Mouse (Mus musculus): ENCODE data around the gene Vsx1. TPM values are rescaled to one million over a fixed set of nuclear protein-coding genes. Genes with fewer than 3 reads are reported as not detected.

The Vsx1 gene
- total and polyA plus RNA-seq, 3 experiments = not detected

DNA sequence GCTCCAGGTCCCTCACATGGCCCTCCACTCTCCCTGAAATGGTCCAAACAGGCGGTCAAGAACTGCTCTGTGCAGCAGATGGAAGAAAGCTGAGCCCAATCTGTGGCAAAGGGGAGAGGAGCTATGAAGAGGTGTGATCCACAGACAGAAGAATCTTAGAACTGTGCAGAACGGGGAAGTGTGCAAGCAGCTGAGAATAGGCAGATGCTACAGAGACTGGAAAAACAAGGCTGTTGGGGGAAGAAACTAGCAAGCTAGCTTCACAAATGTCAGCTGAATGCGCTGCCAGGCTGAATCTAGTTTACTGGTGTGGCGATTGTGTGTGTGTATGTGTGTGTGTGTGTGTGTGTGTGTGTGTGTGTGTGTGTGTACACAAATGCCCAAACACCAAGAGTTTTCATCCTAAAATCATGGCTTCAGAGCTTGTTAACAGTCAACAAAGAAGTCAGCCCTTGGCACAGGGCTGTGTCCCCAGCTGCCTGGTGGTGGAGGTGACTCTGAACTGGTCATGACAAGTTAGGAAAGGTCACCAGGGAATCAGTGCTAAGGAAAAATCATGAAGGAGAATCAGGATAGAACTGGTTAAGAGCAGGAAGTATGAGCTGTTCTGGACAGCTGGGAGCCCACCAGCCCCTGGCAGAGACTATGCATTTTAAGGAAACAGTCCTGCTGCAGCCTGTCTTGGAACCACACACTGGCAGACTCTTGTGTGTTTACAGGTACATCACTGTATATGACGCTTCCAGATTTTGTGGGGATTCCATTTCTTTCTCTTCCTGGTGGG is 28.3 kb downstream of the Vsx1 start:
- no peak overlapping the region for H3K4me3 ChIP-seq (replicated peaks in 1 of 3; ENCODE audit: low read depth in 2 of 3, low read length in 2 of 3, poor library complexity in 1 of 3)
- DNase-seq (ENCODE audit: extremely low read depth) = no peak
- no peak overlapping the region for H3K9ac ChIP-seq (ENCODE audit: insufficient read depth, low read depth)
- H3K4me2 ChIP-seq (ENCODE audit: insufficient read depth, low read depth, poor library complexity, severe bottlenecking) = no peak overlapping the region
- dilution Hi-C loops (cut with MboI; ENCODE audit: extremely low pct_ligation_motif_present, extremely low pct_unique_long_range_greater_than_20kb, low sequenced_read_pairs) (no loop called here), in situ Hi-C loops (cut with MboI; ENCODE audit: low pct_ligation_motif_present, low pct_unique_long_range_greater_than_20kb, low sequenced_read_pairs) (no loop called here)
- TF ChIP-seq MEF2A (IDR thresholded peaks at IDR 0.05; ENCODE audit: borderline replicate concordance, low read depth, low read length) = no peak
- TF ChIP-seq ZMIZ1 (IDR thresholded peaks at IDR 0.05; ENCODE audit: low read depth, low read length) = no peak
- TF ChIP-seq USF2 (conservative IDR thresholded peaks at IDR 0.05; ENCODE audit: low read depth, low read length) = no peak
- peaks cover 0 to 51% of the 10 kb centered on the region in 2 experiments; a peak in 2 of 4 replicates for H3K4me1 ChIP-seq (ENCODE audit: control insufficient read depth in 1 of 2, insufficient read depth in 2 of 2)
- H3K27ac ChIP-seq (ENCODE audit: insufficient read depth, low read depth) = no peak overlapping the region
- H3K27me3 ChIP-seq (replicated peaks) = no peaks in the 10 kb centered on the region
- H3K79me2 ChIP-seq (replicated peaks; ENCODE audit: control insufficient read depth, extremely low read depth, insufficient read depth, poor library complexity, severe bottlenecking) = no peaks in the 10 kb centered on the region
- peaks cover 6% of the 10 kb centered on the region for H3K9me3 ChIP-seq (replicated peaks; ENCODE audit: low read length)
- H3K36me3 ChIP-seq (replicated peaks in 1 of 2; ENCODE audit: control insufficient read depth in 1 of 2, insufficient read depth in 1 of 2, low read length in 1 of 2) = no peaks in the 10 kb centered on the region

DNA sequence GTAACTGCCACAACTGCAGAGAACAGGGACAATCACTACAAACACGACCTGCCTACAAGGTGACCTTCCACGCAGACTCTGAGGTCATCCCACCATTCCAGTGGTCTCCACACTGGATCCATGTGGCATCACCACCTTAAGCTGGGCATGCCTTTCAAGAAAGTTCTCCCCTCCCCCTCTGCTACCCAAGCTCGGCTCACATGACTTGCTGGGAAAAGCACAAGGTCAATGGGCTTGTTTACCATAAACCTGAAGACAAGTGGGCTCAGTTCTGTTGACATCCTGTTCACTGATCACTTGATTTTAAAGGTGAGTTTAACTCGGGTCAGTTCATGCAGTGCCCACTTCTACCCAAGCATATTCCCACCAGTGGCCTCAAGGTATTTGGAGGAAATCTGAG is 29.1 kb downstream of the Vsx1 start:
- Histone ChIP-seq H3K27me3 (replicated peaks) (no peaks in the 10 kb centered on the region), H3K9ac (ENCODE audit: insufficient read depth, low read depth) (no peak overlapping the region), H3K79me2 (replicated peaks; ENCODE audit: control insufficient read depth, extremely low read depth, insufficient read depth, poor library complexity, severe bottlenecking) (no peaks in the 10 kb centered on the region), H3K4me2 (ENCODE audit: insufficient read depth, low read depth, poor library complexity, severe bottlenecking) (no peak overlapping the region), H3K36me3 (replicated peaks in 1 of 2; ENCODE audit: control insufficient read depth in 1 of 2, insufficient read depth in 1 of 2, low read length in 1 of 2) (no peaks in the 10 kb centered on the region), H3K4me3 (replicated peaks in 1 of 3; ENCODE audit: low read depth in 2 of 3, low read length in 2 of 3, poor library complexity in 1 of 3) (no peak overlapping the region), H3K9me3 (replicated peaks; ENCODE audit: low read length) (peaks cover 9% of the 10 kb centered on the region), H3K4me1 (ENCODE audit: control insufficient read depth in 1 of 2, insufficient read depth in 2 of 2) (peaks cover 0 to 43% of the 10 kb centered on the region in 2 experiments; a peak in 2 of 4 replicates), H3K27ac (ENCODE audit: insufficient read depth, low read depth) (no peak overlapping the region)
- no peak for TF ChIP-seq SMC3 (IDR thresholded peaks at IDR 0.05; ENCODE audit: low read depth, low read length)
- TF ChIP-seq RAD21 (IDR thresholded peaks at IDR 0.05; ENCODE audit: low read depth, low read length) = no peak
- in situ Hi-C loops (cut with MboI; ENCODE audit: low pct_ligation_motif_present, low pct_unique_long_range_greater_than_20kb, low sequenced_read_pairs) = no loop called here
- dilution Hi-C loops (cut with MboI; ENCODE audit: extremely low pct_ligation_motif_present, extremely low pct_unique_long_range_greater_than_20kb, low sequenced_read_pairs) = no loop called here
- no peak for DNase-seq (ENCODE audit: extremely low read depth)

DNA sequence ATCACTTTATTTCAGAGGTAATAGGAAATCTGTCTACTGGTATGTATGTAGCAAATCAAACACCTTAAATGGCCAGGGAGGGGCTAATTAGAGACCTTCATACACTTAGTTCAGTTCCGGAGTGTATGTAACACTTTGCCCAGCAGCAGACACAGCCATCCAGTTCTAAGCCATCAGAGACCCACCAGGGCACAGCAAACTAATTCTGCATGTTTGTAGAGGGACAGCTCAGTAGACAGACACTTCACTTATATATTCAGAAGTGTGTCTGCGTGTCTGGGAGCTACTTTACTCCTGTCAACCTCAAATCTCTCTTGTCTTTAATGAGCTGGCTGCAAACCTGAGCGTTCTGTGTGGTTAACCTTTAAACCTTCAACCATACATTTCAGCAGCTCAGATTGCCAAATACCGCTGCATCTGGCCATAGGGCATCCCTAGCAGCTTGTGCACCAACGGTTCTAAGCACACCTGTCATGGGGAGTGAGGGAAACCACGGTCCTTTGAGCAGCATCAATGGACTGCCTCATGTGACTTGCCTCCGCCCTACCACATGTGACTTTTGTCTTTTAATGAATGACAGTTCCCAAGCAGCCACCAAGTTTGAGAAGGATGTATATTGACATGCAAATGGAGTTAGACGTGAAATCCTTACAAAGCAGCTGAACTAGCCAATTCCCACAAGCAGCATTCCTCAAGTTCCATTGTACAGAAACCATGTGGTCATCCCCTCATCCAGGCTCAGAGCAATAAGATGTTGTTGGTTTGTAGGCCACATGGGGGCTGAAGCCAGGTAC is 32.0 kb downstream of the Vsx1 start:
- Histone ChIP-seq H3K36me3 (replicated peaks in 1 of 2; ENCODE audit: control insufficient read depth in 1 of 2, insufficient read depth in 1 of 2, low read length in 1 of 2) (no peaks in the 10 kb centered on the region), H3K27ac (ENCODE audit: insufficient read depth, low read depth) (no peak overlapping the region)
- in situ Hi-C loops (cut with MboI; ENCODE audit: low pct_ligation_motif_present, low pct_unique_long_range_greater_than_20kb, low sequenced_read_pairs) = no loop called here

More for the DNA sequence above, 32.0 kb downstream of the Vsx1 start:
- Histone ChIP-seq H3K4me2 (ENCODE audit: insufficient read depth, low read depth, poor library complexity, severe bottlenecking) (no peak overlapping the region), H3K4me3 (replicated peaks in 1 of 3; ENCODE audit: low read depth in 2 of 3, low read length in 2 of 3, poor library complexity in 1 of 3) (no peak overlapping the region), H3K9ac (ENCODE audit: insufficient read depth, low read depth) (no peak overlapping the region), H3K9me3 (replicated peaks; ENCODE audit: low read length) (peaks cover 9% of the 10 kb centered on the region), H3K79me2 (replicated peaks; ENCODE audit: control insufficient read depth, extremely low read depth, insufficient read depth, poor library complexity, severe bottlenecking) (no peaks in the 10 kb centered on the region), H3K4me1 (ENCODE audit: control insufficient read depth in 1 of 2, insufficient read depth in 2 of 2) (peaks cover 0 to 32% of the 10 kb centered on the region in 2 experiments; a peak in 2 of 4 replicates), H3K27me3 (replicated peaks) (no peaks in the 10 kb centered on the region)
- dilution Hi-C loops (cut with MboI; ENCODE audit: extremely low pct_ligation_motif_present, extremely low pct_unique_long_range_greater_than_20kb, low sequenced_read_pairs) = no loop called here
- no peak for DNase-seq (ENCODE audit: extremely low read depth)
- TF ChIP-seq SMC3 (IDR thresholded peaks at IDR 0.05; ENCODE audit: low read depth, low read length) (no peak), JUND (conservative IDR thresholded peaks at IDR 0.05; ENCODE audit: low read depth, low read length) (no peak), UBTF (IDR thresholded peaks at IDR 0.05; ENCODE audit: low read depth, low read length) (no peak), CHD2 (IDR thresholded peaks at IDR 0.05; ENCODE audit: low read length) (no peak), RCOR1 (conservative IDR thresholded peaks at IDR 0.05; ENCODE audit: low read depth, low read length) (no peak), CHD1 (IDR thresholded peaks at IDR 0.05; ENCODE audit: low read depth, low read length) (no peak), NELFE (IDR thresholded peaks at IDR 0.05; ENCODE audit: low read depth, low read length) (no peak), MXI1 (IDR thresholded peaks at IDR 0.05; ENCODE audit: low read depth, low read length) (no peak), ETS1 (conservative IDR thresholded peaks at IDR 0.05; ENCODE audit: low read depth, low read length) (no peak), SIN3A (IDR thresholded peaks at IDR 0.05; ENCODE audit: low read length) (no peak), USF1 (IDR thresholded peaks at IDR 0.05; ENCODE audit: low read depth, low read length) (no peak), MAZ (IDR thresholded peaks at IDR 0.05; ENCODE audit: low read depth, low read length) (no peak)
